Mouse (Mus musculus): ENCODE measurements around the gene Dcst2. TPM values are rescaled to one million over a fixed set of nuclear protein-coding genes. Genes with fewer than 3 reads are reported as not detected.

Gene Dcst2
- polyA plus RNA-seq, 2 experiments: 0.03 to 0.04 TPM

DNA sequence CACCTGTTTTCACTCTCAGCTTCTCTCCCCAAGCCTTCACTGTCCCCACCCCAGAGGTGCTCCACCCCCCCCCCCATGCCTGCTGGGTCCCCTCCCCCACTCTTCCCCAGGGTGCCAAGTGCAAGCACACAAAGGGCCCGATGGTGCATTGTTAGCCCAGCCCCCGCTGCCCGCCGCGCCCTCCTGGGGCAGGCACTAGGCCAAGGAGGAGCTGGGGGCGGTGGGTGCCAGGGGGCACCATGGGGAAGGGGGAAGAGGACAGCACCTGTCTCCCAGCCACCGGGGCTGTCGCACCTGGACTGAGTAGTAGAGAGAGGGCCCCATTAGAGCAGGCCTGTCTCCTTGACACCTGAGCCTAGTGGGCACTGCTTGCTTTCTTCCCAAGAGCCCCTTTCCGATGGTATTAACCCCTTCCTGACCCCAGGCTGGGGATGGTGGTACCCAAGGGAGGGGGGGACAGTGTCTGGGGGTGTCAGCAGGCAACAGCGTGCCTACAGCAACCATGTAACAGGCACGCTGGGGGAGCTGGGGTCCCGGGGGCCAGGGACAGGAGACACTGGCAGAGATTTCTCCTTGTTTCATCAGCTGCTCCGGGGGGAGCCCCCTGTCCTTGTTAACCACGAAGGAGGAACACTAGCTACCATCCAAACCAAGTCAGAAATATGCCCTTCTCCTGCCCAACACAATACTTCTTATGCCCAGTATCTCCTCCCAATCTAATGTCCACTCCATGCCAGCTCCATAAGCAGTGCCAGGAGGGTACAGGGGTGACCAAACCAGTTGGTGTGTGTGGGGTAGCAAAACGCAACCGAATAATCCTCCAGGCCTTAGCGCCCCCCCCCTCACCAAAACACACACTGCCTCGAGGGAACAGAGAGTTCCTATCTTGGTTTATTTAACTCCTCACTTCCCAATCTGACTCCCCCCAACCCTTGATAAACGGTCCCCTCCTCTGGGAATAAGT lies 29.2 kb downstream of the Dcst2 start:
- DNase-seq (ENCODE audit: low read depth in 3 of 3, low spot score in 3 of 3) (no peak), ATAC-seq (ENCODE audit: insufficient read depth) (no peak)
- no peak for TF ChIP-seq CTCF (IDR thresholded peaks at IDR 0.05; ENCODE audit: low read depth)
- H3K4me1 ChIP-seq (replicated peaks; ENCODE audit: control insufficient read depth in 2 of 2, insufficient read depth in 2 of 2, low read length in 1 of 2): peaks cover 9 to 22% of the 10 kb centered on the region in 2 experiments
- no peaks in the 10 kb centered on the region for H3K36me3 ChIP-seq (replicated peaks; ENCODE audit: control insufficient read depth, insufficient read depth, low read depth)
- 23% methylated on average over 19 of the region's 19 CpGs for WGBS (ENCODE audit: insufficient replicate concordance)
- H3K9me3 ChIP-seq (ENCODE audit: control insufficient read depth, low read length): no peaks in the 10 kb centered on the region
- no peak overlapping the region for H3K9ac ChIP-seq (replicated peaks)
- H3K27me3 ChIP-seq (ENCODE audit: control insufficient read depth, insufficient read depth, low read length): peaks cover 20% of the 10 kb centered on the region
- H3K27ac ChIP-seq: no peak overlapping the region
- H3K4me2 ChIP-seq (ENCODE audit: low read depth): peak overlapping the region; percentile 98
- peak overlapping the region; percentile 35 to 61 for H3K4me3 ChIP-seq (ENCODE audit: insufficient read depth in 1 of 2, low read depth in 2 of 2, low read length in 2 of 2)

DNA sequence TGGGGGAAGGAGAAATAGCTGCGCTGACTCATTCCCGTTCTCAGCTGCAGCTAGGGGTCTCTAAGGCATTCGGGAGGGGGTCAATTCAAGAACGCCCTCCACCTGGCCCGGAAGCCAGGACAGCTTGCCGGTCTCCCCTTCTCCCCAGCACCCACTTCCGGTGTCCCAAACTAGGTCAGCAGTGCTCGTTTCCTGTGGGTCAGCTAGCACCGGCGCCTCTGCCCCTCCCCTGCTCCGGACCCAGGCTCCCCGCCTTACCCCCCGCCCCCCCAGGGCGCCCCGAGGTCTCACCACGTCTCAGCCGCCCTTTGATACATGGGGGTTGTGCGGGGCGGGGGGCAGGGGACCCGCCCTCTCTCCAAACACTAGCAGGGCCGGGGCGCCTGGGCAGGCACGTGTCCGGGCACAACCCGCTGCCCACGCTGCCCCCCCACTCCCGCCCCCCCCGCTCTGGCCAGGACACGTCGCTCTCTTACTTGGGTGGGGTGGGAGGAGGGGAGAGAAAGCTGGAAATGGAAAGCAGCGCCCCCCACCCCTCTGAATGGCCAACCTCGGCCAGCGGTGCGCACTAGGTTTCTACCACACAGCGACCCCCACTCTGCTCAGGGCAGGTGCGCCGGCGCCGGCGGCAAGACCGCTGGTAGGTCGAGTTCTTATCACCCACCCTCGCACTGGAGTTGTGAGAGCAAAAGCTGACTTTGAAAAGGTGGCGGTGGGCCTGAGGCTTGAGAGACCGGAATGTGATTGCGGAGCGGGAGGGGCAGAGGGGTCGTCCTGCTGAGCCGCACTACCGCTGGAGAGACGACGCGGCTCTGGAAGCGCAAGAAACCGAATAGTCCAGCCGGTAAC lies 30.1 kb downstream of the Dcst2 start:
- WGBS (ENCODE audit: insufficient replicate concordance): 1% methylated on average over 56 of the region's 56 CpGs
- Histone ChIP-seq H3K4me2 (ENCODE audit: low read depth) (peak overlapping the region; percentile 98), H3K27me3 (ENCODE audit: control insufficient read depth, insufficient read depth, low read length) (peaks cover 20% of the 10 kb centered on the region), H3K9me3 (ENCODE audit: control insufficient read depth, low read length) (no peaks in the 10 kb centered on the region), H3K36me3 (replicated peaks; ENCODE audit: control insufficient read depth, insufficient read depth, low read depth) (no peaks in the 10 kb centered on the region), H3K4me1 (replicated peaks; ENCODE audit: control insufficient read depth in 2 of 2, insufficient read depth in 2 of 2, low read length in 1 of 2) (peaks cover 9 to 27% of the 10 kb centered on the region in 2 experiments), H3K9ac (replicated peaks) (peak overlapping the region; percentile 25), H3K4me3 (ENCODE audit: insufficient read depth in 1 of 2, low read depth in 2 of 2, low read length in 2 of 2) (peak overlapping the region; percentile 60 to 61), H3K27ac (no peak overlapping the region)
- TF ChIP-seq EP300 (IDR thresholded peaks at IDR 0.05; ENCODE audit: low read depth) (no peak), CTCF (IDR thresholded peaks at IDR 0.05; ENCODE audit: low read depth) (no peak)
- ATAC-seq (ENCODE audit: insufficient read depth) (no peak), DNase-seq (ENCODE audit: low read depth in 3 of 3, low spot score in 3 of 3) (no peak)

DNA sequence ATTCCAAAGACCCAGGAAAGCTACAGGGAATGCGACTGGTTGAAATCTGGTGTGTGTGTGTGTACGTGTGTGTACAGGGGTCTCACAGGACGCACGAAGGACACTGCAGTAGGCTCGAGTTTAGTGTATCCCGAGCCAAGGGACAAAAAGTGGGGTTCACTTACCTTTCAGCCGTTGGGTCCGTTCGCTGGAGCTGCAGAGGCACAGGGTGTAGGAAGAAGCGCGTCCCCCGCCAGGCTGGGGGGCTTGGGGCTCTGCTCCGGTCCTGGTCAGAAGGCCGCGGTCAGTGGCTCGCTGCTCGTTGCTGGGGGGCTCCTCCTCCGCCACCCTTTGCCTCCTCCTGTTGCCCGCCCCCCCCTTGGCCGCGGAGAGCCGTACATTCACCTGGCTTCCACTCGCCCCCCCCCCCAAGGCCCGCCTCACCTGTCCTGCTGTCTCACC lies 31.1 kb downstream of the Dcst2 start:
- Histone ChIP-seq H3K4me1 (replicated peaks; ENCODE audit: control insufficient read depth in 2 of 2, insufficient read depth in 2 of 2, low read length in 1 of 2) (peaks cover 9 to 28% of the 10 kb centered on the region in 2 experiments), H3K9me3 (ENCODE audit: control insufficient read depth, low read length) (no peaks in the 10 kb centered on the region), H3K27me3 (ENCODE audit: control insufficient read depth, insufficient read depth, low read length) (peaks cover 20% of the 10 kb centered on the region), H3K4me3 (ENCODE audit: insufficient read depth in 1 of 2, low read depth in 2 of 2, low read length in 2 of 2) (peak overlapping the region; percentile 60 to 61), H3K27ac (no peak overlapping the region), H3K4me2 (ENCODE audit: low read depth) (peak overlapping the region; percentile 98), H3K36me3 (replicated peaks; ENCODE audit: control insufficient read depth, insufficient read depth, low read depth) (no peaks in the 10 kb centered on the region), H3K9ac (replicated peaks) (peak overlapping the region; percentile 12; the same call in 1 of the 2 replicates)
- TF ChIP-seq CTCF (IDR thresholded peaks at IDR 0.05; ENCODE audit: low read depth) (no peak), EP300 (IDR thresholded peaks at IDR 0.05; ENCODE audit: low read depth) (no peak)
- DNase-seq (ENCODE audit: low read depth in 3 of 3, low spot score in 3 of 3) (no peak), ATAC-seq (ENCODE audit: insufficient read depth) (no peak)
- WGBS (ENCODE audit: insufficient replicate concordance): 1% methylated on average over 19 of the region's 24 CpGs

DNA sequence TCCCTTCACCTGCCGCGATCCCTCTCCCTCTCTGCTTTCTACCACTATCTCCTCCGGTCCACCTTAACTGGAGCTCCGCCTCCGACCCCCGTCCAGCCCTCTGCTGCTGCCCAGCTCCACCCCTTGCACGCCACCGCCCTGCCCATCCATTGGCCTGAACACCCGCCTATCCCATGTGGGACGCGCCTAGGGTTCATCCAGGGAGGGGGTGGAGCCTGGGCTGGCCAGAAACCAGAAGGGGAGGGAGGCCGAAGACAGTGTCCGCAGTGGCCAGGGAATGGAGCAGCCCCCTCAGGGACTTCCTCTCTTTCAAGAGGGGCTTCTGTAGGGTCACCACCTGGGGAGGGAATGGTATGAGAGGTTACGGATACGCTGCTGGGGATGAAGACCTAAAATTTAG lies 31.8 kb downstream of the Dcst2 start:
- Histone ChIP-seq H3K9ac (replicated peaks) (peak overlapping the region; percentile 63), H3K27ac (peak overlapping the region; percentile 51), H3K9me3 (ENCODE audit: control insufficient read depth, low read length) (no peaks in the 10 kb centered on the region), H3K4me1 (replicated peaks; ENCODE audit: control insufficient read depth in 2 of 2, insufficient read depth in 2 of 2, low read length in 1 of 2) (peaks cover 9 to 22% of the 10 kb centered on the region in 2 experiments), H3K4me2 (ENCODE audit: low read depth) (peak overlapping the region; percentile 98), H3K4me3 (ENCODE audit: insufficient read depth in 1 of 2, low read depth in 2 of 2, low read length in 2 of 2) (peak overlapping the region; percentile 61 to 67), H3K36me3 (replicated peaks; ENCODE audit: control insufficient read depth, insufficient read depth, low read depth) (no peaks in the 10 kb centered on the region), H3K27me3 (ENCODE audit: control insufficient read depth, insufficient read depth, low read length) (peaks cover 20% of the 10 kb centered on the region)
- DNase-seq (ENCODE audit: low read depth in 3 of 3, low spot score in 3 of 3) (peak; percentile 88 to 90 (median 89)), ATAC-seq (ENCODE audit: insufficient read depth) (peak; percentile 89)
- TF ChIP-seq CTCF (IDR thresholded peaks at IDR 0.05; ENCODE audit: low read depth): 0 out of 2 replicates have a peak, but pooled peaks have one; percentile 15
- TF ChIP-seq EP300 (IDR thresholded peaks at IDR 0.05; ENCODE audit: low read depth): no peak
- WGBS (ENCODE audit: insufficient replicate concordance): under 1% methylated on average over 15 of the region's 15 CpGs

Measured in liver, embryonic 14.5 days (tissue).